Mouse (Mus musculus) neutrophil, adult 65 days (primary cell): Measurements from ENCODE around the gene Arl5c. TPM values are rescaled to one million over a fixed set of nuclear protein-coding genes. Genes with fewer than 3 reads are reported as not detected.

Experiments
- total RNA-seq: library from RNA; stranded (reverse); gene quantifications from 2 replicates; pipeline ENCODE4 v1.2.4, GENCODE M21; 2023

Gene Arl5c
- total RNA-seq: 13.1 and 19.9 TPM in 2 replicates

GRCm38 (mm10) chr11:97995564-97996288 lies at the start of gene Arl5c:
Gene Arl5c, minus strand, starts transcription at chr11:97996181.

GRCm38 (mm10) chr11:98026570-98027296 lies 30.8 kb upstream of the Arl5c start, which contains the start of gene Rpl19:
Gene Rpl19, plus strand, starts transcription at chr11:98026710.

DNA sequence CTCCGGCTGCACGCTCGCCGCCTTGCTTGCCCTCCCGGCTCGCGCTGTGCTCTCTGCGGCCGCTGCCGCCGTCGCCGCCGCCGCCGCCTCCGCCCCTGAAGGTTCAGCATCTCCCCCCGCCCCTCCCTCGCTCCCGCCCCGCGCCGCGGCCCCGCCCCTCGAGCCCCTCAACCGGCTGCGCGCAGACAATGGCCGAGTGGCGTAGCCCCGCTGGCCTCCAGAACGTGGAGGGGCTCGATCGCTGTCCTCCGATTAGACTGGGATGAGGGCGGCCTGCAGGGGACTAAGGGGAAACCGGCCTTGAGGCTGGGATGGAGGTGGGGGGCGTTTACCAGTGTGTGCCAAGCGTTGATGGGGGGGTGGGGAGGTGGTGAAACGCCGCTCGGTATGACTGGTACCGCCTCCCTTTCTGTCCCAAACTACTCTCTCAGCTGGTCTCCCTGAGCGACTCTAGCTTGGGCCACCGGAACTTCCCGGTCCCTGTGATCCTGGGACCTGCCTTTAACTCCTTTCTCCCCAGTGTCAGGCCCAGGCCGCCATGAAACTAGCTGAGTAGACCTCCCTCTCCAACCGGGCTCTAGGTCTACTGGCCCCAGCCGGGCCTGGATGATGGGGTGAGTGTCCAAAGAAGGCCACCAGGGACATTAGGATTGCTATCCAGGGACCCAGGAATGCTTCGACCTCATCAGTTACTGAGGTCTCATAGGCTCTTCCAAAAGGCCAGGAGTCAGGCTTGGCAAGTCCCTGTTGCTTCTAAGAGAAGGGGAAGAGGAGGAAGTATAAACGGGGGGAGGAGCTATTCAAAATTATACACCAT lies 26.8 kb upstream of the Arl5c start, which contains the start of gene Cacnb1:
Gene Cacnb1, minus strand, starts transcription at position 480 of the 817 bp plus-strand sequence.

GRCm38 (mm10) chr11:97985727-97986677 lies 10.0 kb downstream of the Arl5c start, which contains the start of gene Plxdc1:
Gene Plxdc1, minus strand, starts transcription at chr11:97986444.

Other genes with a start within 250 kb of the Arl5c start
- 60.7 and 93.3 TPM in 2 replicates for gene Cwc25, start 229.6 kb downstream of the Arl5c start, total RNA-seq
- gene 1700001P01Rik, start 220.3 kb downstream of the Arl5c start, total RNA-seq: not detected in 2 replicates
- gene Rpl23, start 213.7 kb downstream of the Arl5c start, total RNA-seq: 395 and 426 TPM in 2 replicates
- 424 and 430 TPM in 2 replicates for gene Lasp1, start 197.2 kb downstream of the Arl5c start, total RNA-seq
- gene B230217C12Rik, start 155.4 kb downstream of the Arl5c start, total RNA-seq: 0.69 and 0.91 TPM in 2 replicates
- gene Fbxo47, start 112.0 kb downstream of the Arl5c start, total RNA-seq: 0.44 TPM in 1 of 2 replicates, not detected in the other
- gene Plxdc1, start 9.7 kb downstream of the Arl5c start, total RNA-seq: 5.1 and 5.4 TPM in 2 replicates
- gene Cacnb1, start 26.9 kb upstream of the Arl5c start, total RNA-seq: 0.88 and 0.92 TPM in 2 replicates
- gene Rpl19, start 30.5 kb upstream of the Arl5c start, total RNA-seq: 456 and 517 TPM in 2 replicates
- gene Stac2, start 57.3 kb upstream of the Arl5c start, total RNA-seq: 0.16 and 0.19 TPM in 2 replicates
- gene Fbxl20, start 154.2 kb upstream of the Arl5c start, total RNA-seq: 22.6 and 29.4 TPM in 2 replicates
- 29.4 and 43.1 TPM in 2 replicates for gene Med1, start 197.1 kb upstream of the Arl5c start, total RNA-seq
- 78.0 and 93.6 TPM in 2 replicates for gene Cdk12, start 206.9 kb upstream of the Arl5c start, total RNA-seq